ENCODE assay signal across 19 mouse cellular contexts in the genomic region with DNA sequence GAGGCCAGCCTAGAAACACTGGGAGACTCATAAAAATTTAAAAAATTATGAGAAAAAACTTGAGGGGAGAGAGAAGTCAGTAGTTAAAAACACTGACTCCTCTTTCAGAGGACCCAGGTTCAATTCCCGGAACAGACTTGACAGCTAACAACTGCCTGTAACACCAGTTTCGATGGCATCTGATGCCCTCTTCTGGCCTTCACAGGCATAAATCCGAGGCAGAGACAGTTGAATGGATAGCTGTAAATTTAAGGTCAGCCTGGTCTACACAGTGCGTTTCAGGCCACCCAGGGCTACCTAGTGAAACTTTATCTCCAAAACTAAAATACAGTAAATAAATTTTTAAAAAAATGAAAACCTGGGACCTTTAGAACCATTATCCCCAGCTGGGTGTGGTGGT. TPM values are rescaled to one million over a fixed set of nuclear protein-coding genes. Genes with fewer than 3 reads are reported as not detected.
DNase-seq lines count a peak whose midpoint lies in the region; ATAC-seq and TF ChIP-seq lines count a peak whose summit lies in the region.
"Had no signal": no experiment of that assay in that cellular context is flagged by ENCODE, and none has a peak within 500 bp of the region (broad histone marks: within the 10 kb centered on the region; RNA-seq: fewer than 3 reads in every experiment).

No protein-coding gene starts in this region.

- no peak for DNase-seq in hindbrain, postnatal 0 days (ENCODE audit: low spot score)
- no peak for DNase-seq in hindbrain, embryonic 14.5 days (ENCODE audit: low spot score)
- no peak for DNase-seq in liver, embryonic 14.5 days (ENCODE audit: low read depth in 3 of 3, low spot score in 3 of 3)
- no peak for DNase-seq in liver, embryonic 11.5 days (ENCODE audit: low spot score)
- no peak for DNase-seq in brain, embryonic 14.5 days (ENCODE audit: low read depth)
- no peak for DNase-seq in right cerebral cortex, postnatal 10 days (ENCODE audit: low spot score in 2 of 2)
- DNase-seq: adrenal gland, postnatal 10 days; cerebellum, adult 11 months; cerebellum, postnatal 10 days; gastrocnemius, postnatal 14 days; kidney, adult 9 months; thymus, postnatal 36 days had no signal

- H3K36me3 ChIP-seq in hindbrain, postnatal 0 days (ENCODE audit: insufficient read depth, low read length), result peaks cover 29% of the 10 kb centered on the region
- H3K36me3 ChIP-seq in hindbrain, embryonic 14.5 days (replicated peaks; ENCODE audit: control insufficient read depth, insufficient read depth), result peaks cover 77% of the 10 kb centered on the region
- H3K36me3 ChIP-seq in liver, embryonic 14.5 days (replicated peaks; ENCODE audit: control insufficient read depth, insufficient read depth, low read depth), result peaks cover 28% of the 10 kb centered on the region
- H3K36me3 ChIP-seq in liver, embryonic 11.5 days (ENCODE audit: control insufficient read depth, insufficient read depth, low read length), result peaks cover 20% of the 10 kb centered on the region
- H3K36me3 ChIP-seq in E14TG2a.4 (ENCODE audit: insufficient read depth, low read length), result peaks cover 97% of the 10 kb centered on the region

- no peaks in the 10 kb centered on the region for H3K27me3 ChIP-seq in hindbrain, postnatal 0 days (ENCODE audit: insufficient read depth, low read length)
- H3K27me3 ChIP-seq in hindbrain, embryonic 14.5 days (ENCODE audit: control insufficient read depth, insufficient read depth, low read length), result no peaks in the 10 kb centered on the region
- H3K27me3 ChIP-seq in liver, embryonic 14.5 days (ENCODE audit: control insufficient read depth, insufficient read depth, low read length), result no peaks in the 10 kb centered on the region
- H3K27me3 ChIP-seq in liver, embryonic 11.5 days (replicated peaks; ENCODE audit: control insufficient read depth, insufficient read depth, low read length), result no peaks in the 10 kb centered on the region
- H3K27me3 ChIP-seq in E14TG2a.4 (ENCODE audit: insufficient read depth, low read length), result no peaks in the 10 kb centered on the region
- H3K27me3 ChIP-seq: embryonic facial prominence, embryonic 15.5 days; heart, embryonic 15.5 days; megakaryocyte, embryonic 14.5 days; midbrain, embryonic 15.5 days had no signal

- TF ChIP-seq EP300 in liver, embryonic 14.5 days (IDR thresholded peaks at IDR 0.05; ENCODE audit: low read depth), result no peak

- no peaks in the 10 kb centered on the region for H3K4me1 ChIP-seq in hindbrain, postnatal 0 days (ENCODE audit: insufficient read depth, low read length)
- H3K4me1 ChIP-seq in hindbrain, embryonic 14.5 days (replicated peaks; ENCODE audit: control insufficient read depth, insufficient read depth, low read length), result no peaks in the 10 kb centered on the region
- H3K4me1 ChIP-seq in liver, embryonic 14.5 days (replicated peaks; ENCODE audit: control insufficient read depth in 2 of 2, insufficient read depth in 2 of 2, low read length in 1 of 2), result no peaks in the 10 kb centered on the region
- H3K4me1 ChIP-seq in liver, embryonic 11.5 days (replicated peaks; ENCODE audit: control insufficient read depth, insufficient read depth, low read length), result no peaks in the 10 kb centered on the region
- H3K4me1 ChIP-seq in E14TG2a.4 (replicated peaks; ENCODE audit: low read depth, low read length), result peaks cover 29% of the 10 kb centered on the region
- H3K4me1 ChIP-seq: embryonic facial prominence, embryonic 15.5 days; hindbrain, embryonic 10.5 days; midbrain, embryonic 15.5 days had no signal

- no peak for ATAC-seq in hindbrain, postnatal 0 days
- ATAC-seq in hindbrain, embryonic 14.5 days (ENCODE audit: low FRiP score), result no peak
- no peak for ATAC-seq in liver, embryonic 14.5 days (ENCODE audit: insufficient read depth)
- ATAC-seq in liver, embryonic 11.5 days (replicated peaks; ENCODE audit: low FRiP score), result no peak
- ATAC-seq: activated CD4-positive, CD25-positive, alpha-beta regulatory T cell, adult 4 months; midbrain, embryonic 15.5 days had no signal

- H3K9me3 ChIP-seq in hindbrain, postnatal 0 days (ENCODE audit: low read length), result no peaks in the 10 kb centered on the region
- no peaks in the 10 kb centered on the region for H3K9me3 ChIP-seq in hindbrain, embryonic 14.5 days (ENCODE audit: control insufficient read depth, low read length)
- no peaks in the 10 kb centered on the region for H3K9me3 ChIP-seq in liver, embryonic 14.5 days (ENCODE audit: control insufficient read depth, low read length)
- H3K9me3 ChIP-seq in liver, embryonic 11.5 days (ENCODE audit: control insufficient read depth, low read length), result no peaks in the 10 kb centered on the region
- no peaks in the 10 kb centered on the region for H3K9me3 ChIP-seq in E14TG2a.4 (ENCODE audit: low read length)
- H3K9me3 ChIP-seq: embryonic facial prominence, embryonic 15.5 days; heart, embryonic 15.5 days; hindbrain, embryonic 10.5 days; megakaryocyte, embryonic 14.5 days; midbrain, embryonic 15.5 days had no signal

- no peak overlapping the region for H3K4me2 ChIP-seq in hindbrain, postnatal 0 days (ENCODE audit: low read depth, low read length)
- H3K4me2 ChIP-seq in hindbrain, embryonic 14.5 days (replicated peaks), result no peak overlapping the region
- H3K4me2 ChIP-seq in liver, embryonic 14.5 days (ENCODE audit: low read depth), result no peak overlapping the region
- no peak overlapping the region for H3K4me2 ChIP-seq in liver, embryonic 11.5 days
- H3K4me2 ChIP-seq: embryonic facial prominence, embryonic 15.5 days; heart, embryonic 15.5 days; midbrain, embryonic 15.5 days had no signal

- peak; percentile 45; the same call in 1 of the 2 replicates for TF ChIP-seq CTCF in hindbrain, postnatal 0 days (IDR thresholded peaks at IDR 0.05; ENCODE audit: low read depth)
- TF ChIP-seq CTCF in liver, embryonic 14.5 days (IDR thresholded peaks at IDR 0.05; ENCODE audit: low read depth), result peak; percentile 43
- 0 out of 2 replicates have a peak, but pooled peaks have one; percentile 10 for TF ChIP-seq CTCF in E14TG2a.4 (conservative IDR thresholded peaks at IDR 0.05; ENCODE audit: low read length)
- TF ChIP-seq CTCF in brain, embryonic 14.5 days (IDR thresholded peaks at IDR 0.05; ENCODE audit: borderline replicate concordance, extremely low read depth, insufficient read depth, insufficient read length), result peak; percentile 24; the same call in 1 of the 2 replicates

- TF ChIP-seq POLR2A in brain, embryonic 14.5 days (IDR thresholded peaks at IDR 0.05; ENCODE audit: borderline replicate concordance, extremely low read depth, insufficient read depth, insufficient read length, poor library complexity, severe bottlenecking), result no peak

- 84% methylated on average over 4 of the region's 4 CpGs for WGBS in hindbrain, postnatal 0 days
- 87% methylated on average over 4 of the region's 4 CpGs for whole genome bisulfite sequencing in hindbrain, embryonic 14.5 days
- WGBS in liver, embryonic 14.5 days (ENCODE audit: insufficient replicate concordance), result 64% methylated on average over 4 of the region's 4 CpGs
- 62% methylated on average over 4 of the region's 4 CpGs for WGBS in liver, embryonic 11.5 days

- H3K4me3 ChIP-seq in hindbrain, postnatal 0 days (ENCODE audit: low read length), result no peak overlapping the region
- H3K4me3 ChIP-seq in hindbrain, embryonic 14.5 days (replicated peaks; ENCODE audit: low read length), result no peak overlapping the region
- H3K4me3 ChIP-seq in liver, embryonic 14.5 days (ENCODE audit: insufficient read depth in 1 of 2, low read depth in 2 of 2, low read length in 2 of 2), result no peak overlapping the region
- no peak overlapping the region for H3K4me3 ChIP-seq in liver, embryonic 11.5 days (ENCODE audit: low read depth, low read length)
- no peak overlapping the region for H3K4me3 ChIP-seq in E14TG2a.4 (replicated peaks; ENCODE audit: low read length)
- H3K4me3 ChIP-seq: embryonic facial prominence, embryonic 15.5 days; heart, embryonic 15.5 days; hindbrain, embryonic 10.5 days; megakaryocyte, embryonic 14.5 days; midbrain, embryonic 15.5 days had no signal

- H3K27ac ChIP-seq in hindbrain, postnatal 0 days, result no peak overlapping the region
- no peak overlapping the region for H3K27ac ChIP-seq in hindbrain, embryonic 14.5 days
- H3K27ac ChIP-seq in liver, embryonic 14.5 days, result no peak overlapping the region
- H3K27ac ChIP-seq in liver, embryonic 11.5 days (ENCODE audit: low read depth, low read length), result no peak overlapping the region
- H3K27ac ChIP-seq: embryonic facial prominence, embryonic 15.5 days; heart, embryonic 15.5 days; hindbrain, embryonic 10.5 days; midbrain, embryonic 15.5 days had no signal

- H3K9ac ChIP-seq in hindbrain, postnatal 0 days (replicated peaks; ENCODE audit: low read length), result no peak overlapping the region
- H3K9ac ChIP-seq in hindbrain, embryonic 14.5 days, result no peak overlapping the region
- H3K9ac ChIP-seq in liver, embryonic 14.5 days (replicated peaks), result no peak overlapping the region
- H3K9ac ChIP-seq in liver, embryonic 11.5 days (ENCODE audit: low read depth, low read length), result no peak overlapping the region
- H3K9ac ChIP-seq: embryonic facial prominence, embryonic 15.5 days; heart, embryonic 15.5 days; midbrain, embryonic 15.5 days had no signal

RNA-seq across cellular contexts. Expression of a gene that starts 8.4 kb away (rescaled TPM):
- total RNA-seq in hindbrain, postnatal 0 days (2014; rRNA removed), result 4.0 and 9.0 TPM in 2 replicates
- 31.2 and 39.0 TPM in 2 replicates for polyA plus RNA-seq in hindbrain, postnatal 0 days (2015; fragmentation: Nextera tagmentation; extraction: Ambion mirVana)
- 33.5 and 33.6 TPM in 2 replicates for polyA plus RNA-seq in hindbrain, embryonic 14.5 days (2014; fragmentation: Nextera tagmentation; extraction: Ambion mirVana)
- 7.5 and 16.4 TPM in 2 replicates for polyA plus RNA-seq in liver, embryonic 14.5 days (2012; rRNA removed)
- polyA plus RNA-seq in liver, embryonic 14.5 days (2014; fragmentation: Nextera tagmentation; extraction: Ambion mirVana), result 20.8 and 22.4 TPM in 2 replicates
- 73.3 and 80.5 TPM in 2 replicates for polyA plus RNA-seq in liver, embryonic 11.5 days (2014; fragmentation: Nextera tagmentation; extraction: Ambion mirVana)
- 22.4 and 22.6 TPM in 2 replicates for polyA plus RNA-seq in brain, embryonic 14.5 days (2012; rRNA removed)

RNA-seq across cellular contexts. Expression of a gene that starts 15.5 kb away (rescaled TPM):
- 7.1 and 7.3 TPM in 2 replicates for total RNA-seq in hindbrain, postnatal 0 days (2014; rRNA removed)
- polyA plus RNA-seq in hindbrain, postnatal 0 days (2015; fragmentation: Nextera tagmentation; extraction: Ambion mirVana), result 2.5 and 3.1 TPM in 2 replicates
- 1.8 and 2.2 TPM in 2 replicates for polyA plus RNA-seq in hindbrain, embryonic 14.5 days (2014; fragmentation: Nextera tagmentation; extraction: Ambion mirVana)
- polyA plus RNA-seq in liver, embryonic 14.5 days (2012; rRNA removed), result 2.8 TPM in 2 replicates
- polyA plus RNA-seq in liver, embryonic 14.5 days (2014; fragmentation: Nextera tagmentation; extraction: Ambion mirVana), result 2.7 and 2.9 TPM in 2 replicates
- 5.1 and 6.8 TPM in 2 replicates for polyA plus RNA-seq in liver, embryonic 11.5 days (2014; fragmentation: Nextera tagmentation; extraction: Ambion mirVana)
- polyA plus RNA-seq in brain, embryonic 14.5 days (2012; rRNA removed), result 3.8 and 5.8 TPM in 2 replicates

RNA-seq across cellular contexts. Expression of a gene that starts 28.4 kb away (rescaled TPM):
- 4.8 and 7.0 TPM in 2 replicates for total RNA-seq in hindbrain, postnatal 0 days (2014; rRNA removed)
- 4.1 and 6.3 TPM in 2 replicates for polyA plus RNA-seq in hindbrain, postnatal 0 days (2015; fragmentation: Nextera tagmentation; extraction: Ambion mirVana)
- 9.6 and 11.2 TPM in 2 replicates for polyA plus RNA-seq in hindbrain, embryonic 14.5 days (2014; fragmentation: Nextera tagmentation; extraction: Ambion mirVana)
- 0.01 and 0.02 TPM in 2 replicates for polyA plus RNA-seq in liver, embryonic 14.5 days (2012; rRNA removed)
- not detected in 2 replicates for polyA plus RNA-seq in liver, embryonic 14.5 days (2014; fragmentation: Nextera tagmentation; extraction: Ambion mirVana)
- 0.16 and 0.21 TPM in 2 replicates for polyA plus RNA-seq in liver, embryonic 11.5 days (2014; fragmentation: Nextera tagmentation; extraction: Ambion mirVana)
- polyA plus RNA-seq in brain, embryonic 14.5 days (2012; rRNA removed), result 21.3 and 23.1 TPM in 2 replicates
- polyA plus RNA-seq: activated CD4-positive, CD25-positive, alpha-beta regulatory T cell, adult 4 months had no signal

RNA-seq across cellular contexts. Expression of a gene that starts 29.6 kb away (rescaled TPM):
- total RNA-seq in hindbrain, postnatal 0 days (2014; rRNA removed), result 18.7 and 33.0 TPM in 2 replicates
- polyA plus RNA-seq in hindbrain, postnatal 0 days (2015; fragmentation: Nextera tagmentation; extraction: Ambion mirVana), result 79.7 and 87.9 TPM in 2 replicates
- 88.9 and 89.3 TPM in 2 replicates for polyA plus RNA-seq in hindbrain, embryonic 14.5 days (2014; fragmentation: Nextera tagmentation; extraction: Ambion mirVana)
- polyA plus RNA-seq in liver, embryonic 14.5 days (2012; rRNA removed), result 21.2 and 42.1 TPM in 2 replicates
- polyA plus RNA-seq in liver, embryonic 14.5 days (2014; fragmentation: Nextera tagmentation; extraction: Ambion mirVana), result 59.2 and 63.6 TPM in 2 replicates
- polyA plus RNA-seq in liver, embryonic 11.5 days (2014; fragmentation: Nextera tagmentation; extraction: Ambion mirVana), result 172 and 182 TPM in 2 replicates
- polyA plus RNA-seq in brain, embryonic 14.5 days (2012; rRNA removed), result 53.1 and 59.7 TPM in 2 replicates

RNA-seq across cellular contexts. Expression of a gene that starts 56.6 kb away (rescaled TPM):
- total RNA-seq in hindbrain, postnatal 0 days (2014; rRNA removed), result 15.9 and 16.0 TPM in 2 replicates
- polyA plus RNA-seq in hindbrain, postnatal 0 days (2015; fragmentation: Nextera tagmentation; extraction: Ambion mirVana), result 14.9 and 15.4 TPM in 2 replicates
- polyA plus RNA-seq in hindbrain, embryonic 14.5 days (2014; fragmentation: Nextera tagmentation; extraction: Ambion mirVana), result 21.0 and 21.1 TPM in 2 replicates
- 36.6 and 40.3 TPM in 2 replicates for polyA plus RNA-seq in liver, embryonic 14.5 days (2012; rRNA removed)
- polyA plus RNA-seq in liver, embryonic 14.5 days (2014; fragmentation: Nextera tagmentation; extraction: Ambion mirVana), result 36.7 and 40.0 TPM in 2 replicates
- 58.2 and 63.3 TPM in 2 replicates for polyA plus RNA-seq in liver, embryonic 11.5 days (2014; fragmentation: Nextera tagmentation; extraction: Ambion mirVana)
- 44.9 and 47.3 TPM in 2 replicates for polyA plus RNA-seq in brain, embryonic 14.5 days (2012; rRNA removed)
